Mouse (Mus musculus) layer of hippocampus, adult 9-11 months (tissue): Measurements from ENCODE around the gene Ankrd35.
"Not testable (repeated sequence)": the region's sequence is repeated elsewhere in the genome, so short reads cannot be mapped to it uniquely, and the experiment has no call there.

Source experiments
- DNase-seq: peaks from one replicate; pipeline ENCODE4 v3.0.0; 2022

Gene Ankrd35

GRCm38 (mm10) chr3:96707903-96708683, 38.2 kb downstream of the Ankrd35 start, which contains the start of gene Nudt17:
Gene Nudt17 (minus strand): TSS chr3:96708562.
- peak; percentile 61 for DNase-seq

GRCm38 (mm10) chr3:96708684-96709064, 38.7 kb downstream of the Ankrd35 start:
- no peak for DNase-seq

- DNase-seq: no peak
Observed at GRCm38 (mm10) chr3:96714286-96714685, 44.4 kb downstream of the Ankrd35 start.

- no peak for DNase-seq
Observed at GRCm38 (mm10) chr3:96715854-96716253, 45.9 kb downstream of the Ankrd35 start.

GRCm38 (mm10) chr3:96719173-96719572, 49.2 kb downstream of the Ankrd35 start:
- peak; percentile 67 for DNase-seq

- peak; percentile 96 for DNase-seq
Observed at GRCm38 (mm10) chr3:96727343-96727827, 57.5 kb downstream of the Ankrd35 start, which contains the start of the genes Polr3c and Rnf115. Gene Polr3c (minus strand): TSS chr3:96727628. Gene Rnf115 (plus strand): TSS chr3:96727664.

GRCm38 (mm10) chr3:96727828-96728633, 58.1 kb downstream of the Ankrd35 start:
- DNase-seq: no peak

- DNase-seq: no peak
Observed at GRCm38 (mm10) chr3:96728634-96729402, 58.9 kb downstream of the Ankrd35 start.

- DNase-seq: no peak
Observed at GRCm38 (mm10) chr3:96729403-96729784, 59.5 kb downstream of the Ankrd35 start.

- no peak for DNase-seq
Observed at GRCm38 (mm10) chr3:96730785-96731184, 60.9 kb downstream of the Ankrd35 start.

- DNase-seq: no peak
Observed at GRCm38 (mm10) chr3:96733984-96734383, 64.1 kb downstream of the Ankrd35 start.

- peak; percentile 60 for DNase-seq
Observed at GRCm38 (mm10) chr3:96735200-96735599, 65.3 kb downstream of the Ankrd35 start.

GRCm38 (mm10) chr3:96737013-96737740, 67.2 kb downstream of the Ankrd35 start:
- no peak for DNase-seq

GRCm38 (mm10) chr3:96737995-96738394, 68.1 kb downstream of the Ankrd35 start:
- DNase-seq: no peak

GRCm38 (mm10) chr3:96740279-96740678, 70.3 kb downstream of the Ankrd35 start:
- DNase-seq: not testable (repeated sequence)
